Mouse (Mus musculus) WW6 (cell line): ENCODE measurements around the gene Slc13a2.

Experiments
- DNase-seq: peaks from one replicate; pipeline ENCODE4 v3.0.0-alpha.2; 2013; ENCODE audit warnings: low read depth, low spot score

Slc13a2 gene

GRCm38 (mm10) chr11:78354905-78355304 lies 67.1 kb downstream of the Slc13a2 start:
- DNase-seq: no peak

GRCm38 (mm10) chr11:78353081-78353480 lies 68.9 kb downstream of the Slc13a2 start:
- DNase-seq: no peak

- no peak for DNase-seq
Measured at GRCm38 (mm10) chr11:78349441-78350358, 72.3 kb downstream of the Slc13a2 start.

GRCm38 (mm10) chr11:78348474-78348873 lies 73.5 kb downstream of the Slc13a2 start:
- DNase-seq: no peak

- DNase-seq: no peak
Measured at GRCm38 (mm10) chr11:78347908-78348307, 74.1 kb downstream of the Slc13a2 start.
